8 mouse cellular contexts compared by ENCODE assay signal in the genomic region with DNA sequence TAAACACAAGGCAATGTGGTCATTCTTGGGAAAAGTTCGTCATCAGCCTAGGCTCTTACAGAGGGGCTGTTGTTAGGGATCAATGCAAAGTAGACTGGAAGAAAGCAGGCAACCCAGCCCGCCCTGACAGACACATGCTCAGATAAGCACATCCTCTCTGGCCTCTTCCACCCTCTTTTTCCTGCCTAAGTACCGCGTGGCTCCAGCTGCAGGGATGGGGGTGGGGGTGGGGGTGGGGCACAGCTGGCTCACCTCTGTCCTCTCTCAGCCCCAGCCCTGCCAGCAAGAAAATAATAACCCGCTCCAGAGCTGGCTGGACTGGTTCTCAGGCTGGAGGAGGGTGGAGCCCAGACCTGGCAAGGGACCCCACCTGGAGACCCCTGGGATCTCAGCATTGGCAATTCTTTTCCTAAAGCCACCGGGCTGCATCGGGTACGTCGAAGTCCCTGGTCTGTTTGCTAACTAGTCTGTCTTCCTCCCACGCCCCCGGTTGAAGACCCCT. TPM values are rescaled to one million over a fixed set of nuclear protein-coding genes. Genes with fewer than 3 reads are reported as not detected.
DNase-seq lines count a peak whose midpoint lies in the region; ATAC-seq and TF ChIP-seq lines count a peak whose summit lies in the region.

No protein-coding gene starts in this region.

- H3K4me2 ChIP-seq in heart, embryonic 13.5 days = peak overlapping the region; percentile 77
- peak overlapping the region; percentile 85 for H3K4me2 ChIP-seq in liver, embryonic 11.5 days

- H3K36me3 ChIP-seq in ES-E14 (ENCODE audit: control insufficient read depth, insufficient read depth, low read length, poor library complexity, severe bottlenecking) = no peaks in the 10 kb centered on the region; the same call in 1 of the 2 replicates
- no peaks in the 10 kb centered on the region for H3K36me3 ChIP-seq in heart, embryonic 13.5 days
- H3K36me3 ChIP-seq in liver, embryonic 11.5 days (ENCODE audit: control insufficient read depth, insufficient read depth, low read length) = no peaks in the 10 kb centered on the region
- H3K36me3 ChIP-seq in small intestine, adult 2 months (ENCODE audit: control insufficient read depth, insufficient read depth, low read length) = peaks cover 7% of the 10 kb centered on the region; the same call in 1 of the 2 replicates

- H3K27me3 ChIP-seq in heart, embryonic 13.5 days (replicated peaks) = no peaks in the 10 kb centered on the region
- no peaks in the 10 kb centered on the region for H3K27me3 ChIP-seq in liver, embryonic 11.5 days (replicated peaks; ENCODE audit: control insufficient read depth, insufficient read depth, low read length)
- H3K27me3 ChIP-seq in small intestine, adult 2 months (ENCODE audit: control insufficient read depth, insufficient read depth, low read length) = no peaks in the 10 kb centered on the region

- no peak overlapping the region for H3K27ac ChIP-seq in ES-E14 (ENCODE audit: insufficient read depth, low read depth, low read length, poor library complexity, severe bottlenecking)
- H3K27ac ChIP-seq in brown adipose tissue, adult 24 weeks (replicated peaks; ENCODE audit: low read depth, low read length) = 0 out of 2 replicates have a peak overlapping the region, but pooled peaks have one; percentile 1
- peak overlapping the region; percentile 86 for H3K27ac ChIP-seq in heart, embryonic 13.5 days (replicated peaks)
- no peak overlapping the region for H3K27ac ChIP-seq in liver, embryonic 11.5 days (ENCODE audit: low read depth, low read length)
- H3K27ac ChIP-seq in small intestine, adult 2 months (ENCODE audit: insufficient read depth, low read depth, low read length) = peak overlapping the region; percentile 97

- WGBS in heart, embryonic 13.5 days = 2% methylated on average over 11 of the region's 11 CpGs
- WGBS in liver, embryonic 11.5 days = 1% methylated on average over 11 of the region's 11 CpGs
- WGBS in small intestine, adult 2 months = 4% methylated on average over 11 of the region's 11 CpGs

- in situ Hi-C loops in ES-E14 (cut with MboI; ENCODE audit: low sequenced_read_pairs in 2 of 2, unreplicated experiment in 2 of 2) = no loop called here

- DNase-seq in ES-E14 (ENCODE audit: low read depth, low spot score) = no peak
- peak; percentile 45 for DNase-seq in liver, embryonic 11.5 days (ENCODE audit: low spot score)
- no peak for DNase-seq in frontal cortex, postnatal 10 days (ENCODE audit: low spot score in 2 of 2)
- DNase-seq in thymus, postnatal 14 days = no peak
- no peak for DNase-seq in left cerebral cortex, postnatal 25 days (ENCODE audit: low spot score in 2 of 2)

- TF ChIP-seq POLR2A in small intestine, adult 2 months (IDR thresholded peaks at IDR 0.05; ENCODE audit: low read depth, low read length) = peak; percentile 48; the same call in 1 of the 2 replicates

- peak overlapping the region; percentile 55 to 67 for H3K4me3 ChIP-seq in ES-E14 (ENCODE audit: insufficient read depth in 1 of 2, low read depth in 1 of 2, low read length in 2 of 2, poor library complexity in 1 of 2, severe bottlenecking in 1 of 2)
- peak overlapping the region; percentile 84 for H3K4me3 ChIP-seq in brown adipose tissue, adult 24 weeks (ENCODE audit: insufficient read depth, low read depth, low read length)
- peak overlapping the region; percentile 65 for H3K4me3 ChIP-seq in heart, embryonic 13.5 days
- peak overlapping the region; percentile 56 for H3K4me3 ChIP-seq in liver, embryonic 11.5 days (ENCODE audit: low read depth, low read length)
- H3K4me3 ChIP-seq in small intestine, adult 2 months (ENCODE audit: low read depth, low read length) = peak overlapping the region; percentile 79

- no peak for TF ChIP-seq CTCF in small intestine, adult 2 months (IDR thresholded peaks at IDR 0.05; ENCODE audit: extremely low read depth, insufficient read length, insufficient replicate concordance, low read depth, low read length)

- ATAC-seq in heart, embryonic 13.5 days (ENCODE audit: extremely low read depth, insufficient number of reproducible peaks, low FRiP score, low TSS enrichment) = peak; percentile 53
- ATAC-seq in liver, embryonic 11.5 days (replicated peaks; ENCODE audit: low FRiP score) = peak; percentile 66

- no peaks in the 10 kb centered on the region for H3K9me3 ChIP-seq in ES-E14 (ENCODE audit: control insufficient read depth, insufficient read depth, low read depth, low read length)
- no peaks in the 10 kb centered on the region for H3K9me3 ChIP-seq in heart, embryonic 13.5 days
- H3K9me3 ChIP-seq in liver, embryonic 11.5 days (ENCODE audit: control insufficient read depth, low read length) = no peaks in the 10 kb centered on the region

- peak overlapping the region; percentile 56 for H3K9ac ChIP-seq in ES-E14 (ENCODE audit: insufficient read depth, low read depth, low read length, poor library complexity, severe bottlenecking)
- peak overlapping the region; percentile 82 for H3K9ac ChIP-seq in heart, embryonic 13.5 days
- H3K9ac ChIP-seq in liver, embryonic 11.5 days (ENCODE audit: low read depth, low read length) = peak overlapping the region; percentile 62

- intact Hi-C loops in left cerebral cortex, postnatal 25 days (cut with DNase I) = no loop called here

- H3K4me1 ChIP-seq in ES-E14 (ENCODE audit: control insufficient read depth in 2 of 2, insufficient read depth in 2 of 2, low read length in 2 of 2, poor library complexity in 1 of 2) = peaks cover 4 to 11% of the 10 kb centered on the region in 2 experiments; a peak in 1 of 4 replicates
- H3K4me1 ChIP-seq in brown adipose tissue, adult 24 weeks (ENCODE audit: control insufficient read depth, insufficient read depth, insufficient read length, low read length) = 0 out of 2 replicates have a peak, but pooled peaks cover 3% of the 10 kb centered on the region
- peaks cover 22% of the 10 kb centered on the region for H3K4me1 ChIP-seq in heart, embryonic 13.5 days
- peaks cover 15% of the 10 kb centered on the region; the same call in 1 of the 2 replicates for H3K4me1 ChIP-seq in liver, embryonic 11.5 days (replicated peaks; ENCODE audit: control insufficient read depth, insufficient read depth, low read length)
- H3K4me1 ChIP-seq in small intestine, adult 2 months (ENCODE audit: control insufficient read depth, insufficient read depth, insufficient read length, low read length) = peaks cover 5% of the 10 kb centered on the region; the same call in 1 of the 2 replicates

TF ChIP-seq in ES-E14, 5 proteins besides CTCF, POLR2A, EP300 and RAD21:
- TF ChIP-seq HCFC1 (IDR thresholded peaks at IDR 0.05; ENCODE audit: borderline replicate concordance, insufficient read depth, low read length) (no peak), ZC3H11A (IDR thresholded peaks at IDR 0.05; ENCODE audit: borderline replicate concordance, low read depth, low read length) (no peak), ZNF384 (IDR thresholded peaks at IDR 0.05; ENCODE audit: low read depth, low read length) (no peak), CHD2 (IDR thresholded peaks at IDR 0.05; ENCODE audit: low read depth, low read length) (no peak), MAFK (IDR thresholded peaks at IDR 0.05; ENCODE audit: insufficient read depth, low read depth, low read length) (no peak)

RNA-seq across cellular contexts. Expression of gene Cdc42ep5, which starts 1.0 kb away (rescaled TPM):
- 13.3 and 17.2 TPM in 2 replicates for total RNA-seq in ES-E14 (2012; rRNA removed)
- polyA plus RNA-seq in brown adipose tissue, adult 24 weeks (2012; ENCODE audit: insufficient read depth, insufficient read length, missing spikeins) = 4.0 and 10.1 TPM in 2 replicates
- polyA plus RNA-seq in heart, embryonic 13.5 days (2015; fragmentation: Nextera tagmentation; extraction: Ambion mirVana) = 26.5 and 26.7 TPM in 2 replicates
- polyA plus RNA-seq in liver, embryonic 11.5 days (2014; fragmentation: Nextera tagmentation; extraction: Ambion mirVana) = 20.0 and 22.8 TPM in 2 replicates
- polyA plus RNA-seq in small intestine, adult 2 months (2012; rRNA removed) = 252 and 655 TPM in 2 replicates
- 1 to 10 TPM; 1.4 to 1.9 TPM for total RNA-seq in left cerebral cortex, postnatal 25 days (2021)

RNA-seq across cellular contexts. Expression of gene Leng9, which starts 13.4 kb away (rescaled TPM):
- total RNA-seq in ES-E14 (2012; rRNA removed) = 0.79 and 1.0 TPM in 2 replicates
- polyA plus RNA-seq in brown adipose tissue, adult 24 weeks (2012; ENCODE audit: insufficient read depth, insufficient read length, missing spikeins) = 2.1 and 3.6 TPM in 2 replicates
- 1.8 and 2.0 TPM in 2 replicates for polyA plus RNA-seq in heart, embryonic 13.5 days (2015; fragmentation: Nextera tagmentation; extraction: Ambion mirVana)
- 1.8 TPM in 2 replicates for polyA plus RNA-seq in liver, embryonic 11.5 days (2014; fragmentation: Nextera tagmentation; extraction: Ambion mirVana)
- polyA plus RNA-seq in small intestine, adult 2 months (2012; rRNA removed) = 24.5 and 92.5 TPM in 2 replicates
- 1 to 10 TPM; 6.8 to 7.2 TPM for total RNA-seq in left cerebral cortex, postnatal 25 days (2021)

RNA-seq across cellular contexts. Expression of gene Leng8, which starts 26.8 kb away (rescaled TPM):
- 77.2 and 115 TPM in 2 replicates for total RNA-seq in ES-E14 (2012; rRNA removed)
- 20.2 and 24.0 TPM in 2 replicates for polyA plus RNA-seq in brown adipose tissue, adult 24 weeks (2012; ENCODE audit: insufficient read depth, insufficient read length, missing spikeins)
- 44.4 and 45.9 TPM in 2 replicates for polyA plus RNA-seq in heart, embryonic 13.5 days (2015; fragmentation: Nextera tagmentation; extraction: Ambion mirVana)
- polyA plus RNA-seq in liver, embryonic 11.5 days (2014; fragmentation: Nextera tagmentation; extraction: Ambion mirVana) = 43.6 and 48.1 TPM in 2 replicates
- 272 and 372 TPM in 2 replicates for polyA plus RNA-seq in small intestine, adult 2 months (2012; rRNA removed)
- 100 to 1,000 TPM; 120 to 142 TPM for total RNA-seq in left cerebral cortex, postnatal 25 days (2021)

RNA-seq across cellular contexts. Expression of gene Ttyh1, which starts 44.4 kb away (rescaled TPM):
- total RNA-seq in ES-E14 (2012; rRNA removed) = 11.9 and 21.0 TPM in 2 replicates
- 1.4 and 2.3 TPM in 2 replicates for polyA plus RNA-seq in brown adipose tissue, adult 24 weeks (2012; ENCODE audit: insufficient read depth, insufficient read length, missing spikeins)
- 0.88 and 1.0 TPM in 2 replicates for polyA plus RNA-seq in heart, embryonic 13.5 days (2015; fragmentation: Nextera tagmentation; extraction: Ambion mirVana)
- polyA plus RNA-seq in liver, embryonic 11.5 days (2014; fragmentation: Nextera tagmentation; extraction: Ambion mirVana) = 0.58 and 0.85 TPM in 2 replicates
- 21.5 and 23.4 TPM in 2 replicates for polyA plus RNA-seq in small intestine, adult 2 months (2012; rRNA removed)
- 100 to 1,000 TPM; 743 to 807 TPM for total RNA-seq in left cerebral cortex, postnatal 25 days (2021)

Comparison
In these comparisons a context has a peak if more than half of its experiments do, and no peak if none do; other contexts are left out.
1. H3K27ac ChIP-seq: peak in brown adipose tissue, adult 24 weeks (single experiment), heart, embryonic 13.5 days (single experiment) and small intestine, adult 2 months (single experiment); none in ES-E14 (single experiment) and liver, embryonic 11.5 days (single experiment).
2. Peak in every context shown above with its lines, with median percentiles within 50 percentile points of each other: H3K4me3 ChIP-seq and H3K9ac ChIP-seq.